Mouse (Mus musculus) MEL (cell line): ENCODE results near the gene Acot4. TPM values are rescaled to one million over a fixed set of nuclear protein-coding genes. Genes with fewer than 3 reads are reported as not detected.
A peak's percentile ranks its signal among the peaks of the same experiment; 100 is the strongest.
"Not testable (repeated sequence)": the region's sequence is repeated elsewhere in the genome, so short reads cannot be mapped to it uniquely, and the experiment has no call there.

Experiments used
- DNase-seq: peaks from one replicate; pipeline ENCODE4 v3.0.0; 2011; ENCODE audit warnings: low read depth, low spot score
- H3K27ac ChIP-seq: 2 replicates; pipeline ENCODE4 v1.5.1; 2012; ENCODE audit warnings: low read depth, mild to moderate bottlenecking, control low read depth, low read length, moderate library complexity; ENCODE audit not compliant: control insufficient read depth
- H3K27me3 ChIP-seq, 2 experiments: fragments of 150-350 bp in 1 of 2; sonication (generic) in 1 of 2; 2 replicates each; pipeline ENCODE4 v1.6.1; 2012; ENCODE audit warnings: low read length in 2 of 2, mild to moderate bottlenecking in 2 of 2, improper control_type of control experiment in 1 of 2, moderate library complexity in 1 of 2; ENCODE audit not compliant: insufficient read depth in 2 of 2, control insufficient read depth in 1 of 2
- H3K36me3 ChIP-seq, 2 experiments: 2 replicates each; pipeline ENCODE4 v1.6.1; 2012 to 2014; ENCODE audit warnings: low read length in 2 of 2, improper control_type of control experiment in 1 of 2, inconsistent platforms in 1 of 2, mild to moderate bottlenecking in 1 of 2; ENCODE audit not compliant: insufficient read depth in 2 of 2, control insufficient read depth in 1 of 2
- H3K4me1 ChIP-seq, 2 experiments: fragments of 150-350 bp in 1 of 2; sonication (generic) in 1 of 2; 2 replicates each; pipeline ENCODE4 v1.6.1; 2012; ENCODE audit warnings: low read length in 2 of 2, improper control_type of control experiment in 1 of 2, mild to moderate bottlenecking in 1 of 2; ENCODE audit not compliant: insufficient read depth in 2 of 2, control insufficient read depth in 1 of 2
- H3K4me3 ChIP-seq, 2 experiments: fragments of 150-350 bp in 1 of 2; sonication (generic) in 1 of 2; 2 replicates each; pipeline ENCODE4 v1.5.1; 2012; ENCODE audit warnings: low read depth in 2 of 2, low read length in 2 of 2, mild to moderate bottlenecking in 2 of 2, moderate library complexity in 2 of 2, control low read depth in 1 of 2, improper control_type of control experiment in 1 of 2; ENCODE audit not compliant: control insufficient read depth in 1 of 2, insufficient read depth in 1 of 2
- H3K79me2 ChIP-seq: 2 replicates; pipeline ENCODE4 v1.6.1; 2012; ENCODE audit warnings: mild to moderate bottlenecking, low read length, moderate library complexity; ENCODE audit not compliant: control insufficient read depth, poor library complexity, insufficient read depth
- H3K9ac ChIP-seq: 2 replicates; pipeline ENCODE4 v1.6.1; 2012; ENCODE audit warnings: low read depth, mild to moderate bottlenecking, control low read depth, low read length, moderate library complexity; ENCODE audit not compliant: control insufficient read depth, poor library complexity, severe bottlenecking
- H3K9me3 ChIP-seq: fragments of 150-350 bp; sonication (generic); replicated peaks from 2 replicates; pipeline ENCODE4 v1.6.1; 2012; ENCODE audit warnings: mild to moderate bottlenecking, low read length, improper control_type of control experiment, moderate library complexity; ENCODE audit not compliant: insufficient read depth
- EP300 ChIP-seq, 2 experiments: IDR thresholded peaks; 2 replicates each; pipeline ENCODE4 v1.6.1; 2011; ENCODE audit warnings: improper control_type of control experiment in 2 of 2, low read length in 2 of 2, low read depth in 1 of 2, mild to moderate bottlenecking in 1 of 2
- ETS1 ChIP-seq: IDR thresholded peaks from 2 replicates; pipeline ENCODE4 v1.6.1; 2012; ENCODE audit warnings: low read depth, mild to moderate bottlenecking, inconsistent platforms, low read length, improper control_type of control experiment, moderate library complexity
- MXI1 ChIP-seq: IDR thresholded peaks from 2 replicates; pipeline ENCODE4 v1.6.1; 2011; ENCODE audit warnings: mild to moderate bottlenecking, low read depth, low read length, improper control_type of control experiment
- SIN3A ChIP-seq: IDR thresholded peaks from 2 replicates; pipeline ENCODE4 v1.6.1; 2012; ENCODE audit warnings: low read length, improper control_type of control experiment, inconsistent platforms
- TBP ChIP-seq: IDR thresholded peaks from 2 replicates; pipeline ENCODE4 v1.8.0; 2011; ENCODE audit warnings: low read depth, low read length, improper control_type of control experiment
- TCF12 ChIP-seq: IDR thresholded peaks from 2 replicates; pipeline ENCODE4 v1.6.1; 2014; ENCODE audit warnings: low read depth, mild to moderate bottlenecking, inconsistent platforms, low read length, improper control_type of control experiment, moderate library complexity
- USF1 ChIP-seq: IDR thresholded peaks from 2 replicates; pipeline ENCODE4 v1.6.1; 2014; ENCODE audit warnings: low read depth, mild to moderate bottlenecking, inconsistent platforms, low read length, improper control_type of control experiment, moderate library complexity
- ZNF384 ChIP-seq: IDR thresholded peaks from 2 replicates; pipeline ENCODE4 v1.6.1; 2012; ENCODE audit warnings: low read depth, mild to moderate bottlenecking, inconsistent platforms, low read length, improper control_type of control experiment
- polyA plus RNA-seq, 2 experiments: library from polyadenylated mRNA; stranded (reverse) in 1 of 2; unstranded in 1 of 2; fragments of >175 nt in 1 of 2; fragments of >200 nt in 1 of 2; gene quantifications; 2 replicates each; pipeline versions ENCODE4 v1.2.1 to v1.2.4; 2012; ENCODE audit warnings: low replicate concordance in 2 of 2, low read depth in 1 of 2; ENCODE audit not compliant: insufficient read length in 2 of 2, insufficient read depth in 1 of 2, missing spikeins in 1 of 2
- total RNA-seq: library from RNA; depleted of rRNA; stranded (reverse); fragments of 300-350 nt; gene quantifications from 2 replicates; pipeline ENCODE4 v1.2.3, GENCODE M21; 2012

Gene Acot4
- total and polyA plus RNA-seq, 3 experiments: 0.08 TPM; not detected in 1

- H3K4me3 ChIP-seq, H3K27ac ChIP-seq: not testable (repeated sequence)
- peak; percentile 92 for DNase-seq
Observed at GRCm38 (mm10) chr12:84020528-84020927, 17.7 kb upstream of the Acot4 start.

GRCm38 (mm10) chr12:84022266-84022665, 15.9 kb upstream of the Acot4 start:
- not testable (repeated sequence) for H3K27ac ChIP-seq, DNase-seq, H3K27me3 ChIP-seq, H3K9ac ChIP-seq, H3K36me3 ChIP-seq, H3K4me3 ChIP-seq, H3K79me2 ChIP-seq, H3K9me3 ChIP-seq
- H3K4me1 ChIP-seq: peaks cover 0 to 10% of the 10 kb centered on the region in 2 experiments; a peak in 2 of 4 replicates
- TF ChIP-seq TBP: peak; percentile 67

More at GRCm38 (mm10) chr12:84020528-84020927, 17.7 kb upstream of the Acot4 start:
- H3K4me1 ChIP-seq: peaks cover 0 to 10% of the 10 kb centered on the region in 2 experiments; a peak in 2 of 4 replicates
- TF ChIP-seq SIN3A: 0 out of 2 replicates have a peak, but pooled peaks have one; percentile 28
- peak; percentile 35; the same call in 1 of the 2 replicates for TF ChIP-seq USF1
- peak; percentile 68 for TF ChIP-seq MXI1
- peak; percentile 70 for TF ChIP-seq ETS1
- TF ChIP-seq EP300 (IDR thresholded peaks at IDR 0.05; ENCODE audit: low read depth in 1 of 2, low read length in 2 of 2): peak; percentile 17 to 40; a peak in 1 of 4 replicates
- TF ChIP-seq TCF12: peak; percentile 32; the same call in 1 of the 2 replicates
- H3K9me3 ChIP-seq, H3K9ac ChIP-seq, H3K27me3 ChIP-seq, H3K36me3 ChIP-seq, H3K79me2 ChIP-seq: not testable (repeated sequence)

DNA sequence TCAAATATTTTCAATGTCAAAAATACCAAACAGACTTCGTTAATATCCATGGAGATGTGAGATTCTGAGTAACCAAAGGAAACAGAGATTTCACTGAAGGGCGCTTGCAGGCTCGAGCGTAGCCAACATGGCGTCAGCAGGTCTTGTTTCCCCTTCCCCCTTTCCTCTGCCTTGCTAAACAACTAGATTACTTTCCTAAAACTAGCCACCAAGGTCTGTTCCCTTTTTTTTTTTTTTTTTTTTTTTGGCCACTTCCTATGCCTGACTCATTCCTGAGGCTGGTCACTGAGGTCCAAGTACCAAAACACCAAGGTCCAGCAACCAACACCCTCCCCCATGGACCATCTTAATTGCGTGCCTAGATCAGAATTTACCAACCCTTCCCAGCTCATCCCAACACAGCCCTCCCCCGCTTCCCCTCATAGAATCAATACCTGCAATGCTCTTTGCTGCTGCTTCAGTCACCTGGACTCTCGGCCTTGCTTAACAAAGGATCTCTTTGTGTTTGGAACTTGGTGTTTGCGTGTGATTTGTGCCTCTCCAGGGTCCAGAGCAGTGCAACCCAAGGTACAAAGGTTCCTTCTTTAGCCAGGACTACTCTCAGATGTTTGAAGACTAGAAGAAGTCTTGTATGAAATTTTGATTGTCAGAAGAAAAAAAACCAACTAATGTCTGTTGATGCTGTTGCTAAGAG, 15.0 kb upstream of the Acot4 start:
- no peaks in the 10 kb centered on the region for H3K9me3 ChIP-seq
- no peak overlapping the region for H3K27ac ChIP-seq

More for the DNA sequence above, 15.0 kb upstream of the Acot4 start:
- peaks cover 0 to 10% of the 10 kb centered on the region in 2 experiments; a peak in 2 of 4 replicates for H3K4me1 ChIP-seq
- no peak overlapping the region for H3K9ac ChIP-seq
- TF ChIP-seq ZNF384 (peak; percentile 68), EP300 (IDR thresholded peaks at IDR 0.05; ENCODE audit: low read depth in 1 of 2, low read length in 2 of 2) (no peak)
- H3K4me3 ChIP-seq: no peak overlapping the region
- no peak for DNase-seq
- peaks cover 0 to 8% of the 10 kb centered on the region in 2 experiments; a peak in 2 of 4 replicates for H3K36me3 ChIP-seq
- H3K27me3 ChIP-seq: no peaks in the 10 kb centered on the region
- H3K79me2 ChIP-seq: no peaks in the 10 kb centered on the region
